Mouse (Mus musculus) liver, embryonic 11.5 days (tissue): ENCODE results near the gene 1700069L16Rik. TPM values are rescaled to one million over a fixed set of nuclear protein-coding genes. Genes with fewer than 3 reads are reported as not detected.

Experiments used
- ATAC-seq: fragments of 200-750 bp; cut with Nextera tagmentation; replicated peaks from 2 replicates; pipeline ENCODE4 v1.8.0; 2017; ENCODE audit warnings: moderate number of reproducible peaks, mild to moderate bottlenecking, moderate TSS enrichment, moderate library complexity; ENCODE audit not compliant: low FRiP score
- DNase-seq: peaks from one replicate; pipeline ENCODE4 v3.0.0-alpha.2; 2017; ENCODE audit warnings: low spot score
- H3K27ac ChIP-seq: fragments of 300-500 bp; sonication (generic); 2 replicates; pipeline ENCODE4 v1.5.1; 2014; ENCODE audit warnings: mild to moderate bottlenecking, low read depth, low read length, control low read depth
- H3K27me3 ChIP-seq: fragments of 300-500 bp; sonication (generic); replicated peaks from 2 replicates; pipeline ENCODE4 v1.6.1; 2014; ENCODE audit warnings: low read length, mixed read lengths; ENCODE audit not compliant: control insufficient read depth, insufficient read depth
- H3K36me3 ChIP-seq: fragments of 300-500 bp; sonication (generic); 2 replicates; pipeline ENCODE4 v1.6.1; 2014; ENCODE audit warnings: mild to moderate bottlenecking, low read length, moderate library complexity, mixed read lengths; ENCODE audit not compliant: control insufficient read depth, insufficient read depth
- H3K4me1 ChIP-seq: fragments of 300-500 bp; sonication (generic); replicated peaks from 2 replicates; pipeline ENCODE4 v1.6.1; 2014; ENCODE audit warnings: low read length, mixed read lengths; ENCODE audit not compliant: control insufficient read depth, insufficient read depth
- H3K4me2 ChIP-seq: fragments of 300-500 bp; sonication (generic); 2 replicates; pipeline ENCODE4 v1.6.1; 2014; ENCODE audit warnings: mild to moderate bottlenecking, control low read depth, moderate library complexity
- H3K4me3 ChIP-seq: fragments of 300-500 bp; sonication (generic); 2 replicates; pipeline ENCODE4 v1.5.1; 2014; ENCODE audit warnings: low read depth, low read length, control low read depth
- H3K9ac ChIP-seq: fragments of 300-500 bp; sonication (generic); 2 replicates; pipeline ENCODE4 v1.6.1; 2014; ENCODE audit warnings: low read depth, low read length, control low read depth
- H3K9me3 ChIP-seq: fragments of 300-500 bp; sonication (generic); 2 replicates; pipeline ENCODE4 v1.6.1; 2016; ENCODE audit warnings: low read length, inconsistent platforms, mixed read lengths; ENCODE audit not compliant: control insufficient read depth
- WGBS: fragments of 180-500 bp; shearing (Covaris S2); extraction: QIAGEN DNeasy Blood & Tissue Kit; methylation state at CpG from one replicate; pipeline ENCODE4 v1.1.7; 2014; 5-methylcytosine and 5-hydroxymethylcytosine counted together
- polyA plus RNA-seq: library from polyadenylated mRNA; unstranded; fragments of >200 nt; fragmentation: Nextera tagmentation; extraction: Ambion mirVana; gene quantifications from 2 replicates; pipeline ENCODE4 v1.2.1, GENCODE M21; 2014

The 1700069L16Rik gene
- polyA plus RNA-seq, 1 experiment from 2014 or later: not detected

- Histone ChIP-seq H3K27ac (peak within 1 kb of the TSS; percentile 90), H3K36me3 (peaks cover 18% of the 10 kb centered on the region), H3K9ac (peak within 1 kb of the TSS; percentile 80), H3K4me2 (peak within 1 kb of the TSS; percentile 92), H3K4me3 (peak within 1 kb of the TSS; percentile 79), H3K27me3 (no peaks in the 10 kb centered on the region), H3K4me1 (peaks cover 14% of the 10 kb centered on the region), H3K9me3 (no peaks in the 10 kb centered on the region)
- DNase-seq (peak; percentile 96), ATAC-seq (peak; percentile 96)
- WGBS: 2% methylated on average over 69 of the region's 71 CpGs
Observed at GRCm38 (mm10) chr5:113735345-113736112, 11.0 kb upstream of the 1700069L16Rik start, which contains the start of gene Ficd. Gene Ficd, plus strand, starts transcription at chr5:113735803.

GRCm38 (mm10) chr5:113735023-113735344 lies 10.4 kb upstream of the 1700069L16Rik start:
- Histone ChIP-seq H3K27me3 (no peaks in the 10 kb centered on the region), H3K9ac (peak overlapping the region; percentile 80), H3K27ac (peak overlapping the region; percentile 90), H3K9me3 (no peaks in the 10 kb centered on the region), H3K4me3 (peak overlapping the region; percentile 79), H3K36me3 (peaks cover 16% of the 10 kb centered on the region), H3K4me2 (peak overlapping the region; percentile 82), H3K4me1 (peaks cover 14% of the 10 kb centered on the region)
- peak; percentile 40 for ATAC-seq
- 27% methylated on average over 7 of the region's 7 CpGs for WGBS
- DNase-seq: no peak

DNA sequence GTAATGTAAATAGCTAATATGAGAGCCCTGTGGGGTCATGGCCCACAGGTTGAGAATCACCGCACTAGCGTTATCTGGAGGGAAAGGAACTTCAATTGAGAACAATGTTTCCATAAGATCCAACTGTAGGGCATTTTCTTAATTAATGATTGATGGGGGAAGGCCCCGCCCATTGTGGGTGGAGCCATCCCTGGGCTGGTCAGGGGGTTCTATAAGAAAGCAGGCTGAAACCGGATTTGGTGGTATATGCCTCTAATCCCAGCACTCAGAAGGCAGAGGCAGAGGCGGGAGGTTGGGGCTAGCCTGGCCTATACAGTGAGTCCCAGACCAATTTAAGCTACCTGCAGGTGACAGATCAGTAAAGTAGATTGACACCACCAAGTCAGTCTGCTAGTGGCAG lies 9.8 kb upstream of the 1700069L16Rik start:
- Histone ChIP-seq H3K4me1 (peaks cover 14% of the 10 kb centered on the region), H3K4me2 (no peak overlapping the region; the same call in 1 of the 2 replicates), H3K9me3 (no peaks in the 10 kb centered on the region), H3K36me3 (peaks cover 14% of the 10 kb centered on the region), H3K27me3 (no peaks in the 10 kb centered on the region), H3K4me3 (no peak overlapping the region), H3K9ac (peak overlapping the region; percentile 80; the same call in 1 of the 2 replicates), H3K27ac (peak overlapping the region; percentile 90; the same call in 1 of the 2 replicates)
- DNase-seq (no peak), ATAC-seq (no peak)
- 65% methylated on average over 5 of the region's 5 CpGs for WGBS

- Histone ChIP-seq H3K9ac (no peak overlapping the region), H3K36me3 (no peaks in the 10 kb centered on the region), H3K9me3 (no peaks in the 10 kb centered on the region), H3K27me3 (0 out of 2 replicates have a peak, but pooled peaks cover 1% of the 10 kb centered on the region), H3K27ac (no peak overlapping the region), H3K4me1 (peaks cover 13% of the 10 kb centered on the region), H3K4me2 (no peak overlapping the region), H3K4me3 (no peak overlapping the region)
- ATAC-seq (no peak), DNase-seq (no peak)
- 29% methylated on average over 6 of the region's 6 CpGs for WGBS
Observed at GRCm38 (mm10) chr5:113732182-113732581, 7.6 kb upstream of the 1700069L16Rik start.

GRCm38 (mm10) chr5:113731174-113731573 lies 6.6 kb upstream of the 1700069L16Rik start:
- no peak overlapping the region for H3K9ac ChIP-seq
- H3K9me3 ChIP-seq: no peaks in the 10 kb centered on the region
- H3K27me3 ChIP-seq: 0 out of 2 replicates have a peak, but pooled peaks cover 4% of the 10 kb centered on the region
- H3K36me3 ChIP-seq: no peaks in the 10 kb centered on the region
- H3K4me1 ChIP-seq: peaks cover 3% of the 10 kb centered on the region; the same call in 1 of the 2 replicates
- WGBS: 86% methylated on average over 7 of the region's 7 CpGs
- H3K27ac ChIP-seq: no peak overlapping the region
- DNase-seq (no peak), ATAC-seq (no peak)
- H3K4me2 ChIP-seq: no peak overlapping the region
- H3K4me3 ChIP-seq: no peak overlapping the region

- no peak for ATAC-seq
- no peak for DNase-seq
- WGBS: 74% methylated on average over 7 of the region's 7 CpGs
Observed at GRCm38 (mm10) chr5:113730641-113731121, 6.1 kb upstream of the 1700069L16Rik start.

DNA sequence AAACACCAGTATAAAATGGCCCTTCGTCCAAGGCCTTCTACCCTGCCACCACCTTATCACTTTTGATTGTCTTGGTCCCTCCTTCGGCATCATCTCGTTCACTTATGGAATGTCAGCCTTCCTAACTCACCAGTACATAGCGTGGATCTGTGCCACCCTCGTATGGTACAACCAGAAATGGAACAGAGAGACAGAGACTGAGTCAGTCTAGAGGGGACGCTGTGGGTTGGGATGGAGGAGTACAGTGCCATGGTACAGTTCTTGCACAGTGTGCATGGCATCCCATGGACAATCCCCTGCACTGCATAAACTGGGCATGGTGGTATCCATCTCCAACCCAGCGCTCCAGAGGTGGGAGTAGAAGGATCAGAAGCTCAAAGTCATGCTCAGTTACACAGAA lies 4.1 kb upstream of the 1700069L16Rik start:
- Histone ChIP-seq H3K9ac (no peak overlapping the region), H3K27ac (no peak overlapping the region), H3K4me3 (no peak overlapping the region), H3K27me3 (peaks cover 4% of the 10 kb centered on the region; the same call in 1 of the 2 replicates), H3K36me3 (no peaks in the 10 kb centered on the region), H3K9me3 (no peaks in the 10 kb centered on the region), H3K4me1 (no peaks in the 10 kb centered on the region), H3K4me2 (no peak overlapping the region)
- no peak for ATAC-seq
- WGBS: 78% methylated on average over 7 of the region's 7 CpGs
- no peak for DNase-seq

More at GRCm38 (mm10) chr5:113730641-113731121, 6.1 kb upstream of the 1700069L16Rik start:
- no peak overlapping the region for H3K4me2 ChIP-seq
- H3K9me3 ChIP-seq: no peaks in the 10 kb centered on the region
- 0 out of 2 replicates have a peak, but pooled peaks cover 4% of the 10 kb centered on the region for H3K27me3 ChIP-seq
- no peak overlapping the region for H3K9ac ChIP-seq
- H3K4me1 ChIP-seq: peaks cover 3% of the 10 kb centered on the region; the same call in 1 of the 2 replicates
- H3K27ac ChIP-seq: no peak overlapping the region
- no peak overlapping the region for H3K4me3 ChIP-seq
- H3K36me3 ChIP-seq: no peaks in the 10 kb centered on the region

- Histone ChIP-seq H3K27ac (no peak overlapping the region), H3K4me1 (no peaks in the 10 kb centered on the region), H3K9me3 (no peaks in the 10 kb centered on the region), H3K36me3 (no peaks in the 10 kb centered on the region), H3K9ac (no peak overlapping the region), H3K4me2 (no peak overlapping the region), H3K4me3 (no peak overlapping the region), H3K27me3 (peaks cover 8% of the 10 kb centered on the region; the same call in 1 of the 2 replicates)
- DNase-seq (no peak), ATAC-seq (no peak)
- WGBS: 73% methylated on average over 7 of the region's 7 CpGs
Observed at GRCm38 (mm10) chr5:113728011-113728410, 3.4 kb upstream of the 1700069L16Rik start.
